Mouse (Mus musculus): ENCODE data around the gene Hacd1. TPM values are rescaled to one million over a fixed set of nuclear protein-coding genes. Genes with fewer than 3 reads are reported as not detected.

Gene Hacd1
- total RNA-seq, 2 experiments from 2014 or later, result 62.1 to 73.0 TPM

Other genes with a start within 250 kb of the Hacd1 start
- gene Stam, start 18.0 kb upstream of the Hacd1 start, total RNA-seq (2014; fragmentation: Nextera tagmentation), result 36.3 and 40.5 TPM in 2 replicates
- 33.3 and 43.9 TPM in 2 replicates for gene Stam, start 18.0 kb upstream of the Hacd1 start, total RNA-seq (2017)
- not detected in 2 replicates for gene Tmem236, start 118.4 kb upstream of the Hacd1 start, total RNA-seq (2014; fragmentation: Nextera tagmentation)
- gene Tmem236, start 118.4 kb upstream of the Hacd1 start, total RNA-seq (2017), result not detected in 2 replicates
- not detected in 2 replicates for gene Mrc1, start 173.3 kb upstream of the Hacd1 start, total RNA-seq (2014; fragmentation: Nextera tagmentation)
- gene Mrc1, start 173.3 kb upstream of the Hacd1 start, total RNA-seq (2017), result 1.5 TPM in 1 of 2 replicates, not detected in the other